Mouse (Mus musculus): Measurements from ENCODE around the gene Rab42. TPM values are rescaled to one million over a fixed set of nuclear protein-coding genes. Genes with fewer than 3 reads are reported as not detected.

Gene Rab42
- polyA plus RNA-seq, 1 experiment from 2014 or later: 0.52 TPM

DNA sequence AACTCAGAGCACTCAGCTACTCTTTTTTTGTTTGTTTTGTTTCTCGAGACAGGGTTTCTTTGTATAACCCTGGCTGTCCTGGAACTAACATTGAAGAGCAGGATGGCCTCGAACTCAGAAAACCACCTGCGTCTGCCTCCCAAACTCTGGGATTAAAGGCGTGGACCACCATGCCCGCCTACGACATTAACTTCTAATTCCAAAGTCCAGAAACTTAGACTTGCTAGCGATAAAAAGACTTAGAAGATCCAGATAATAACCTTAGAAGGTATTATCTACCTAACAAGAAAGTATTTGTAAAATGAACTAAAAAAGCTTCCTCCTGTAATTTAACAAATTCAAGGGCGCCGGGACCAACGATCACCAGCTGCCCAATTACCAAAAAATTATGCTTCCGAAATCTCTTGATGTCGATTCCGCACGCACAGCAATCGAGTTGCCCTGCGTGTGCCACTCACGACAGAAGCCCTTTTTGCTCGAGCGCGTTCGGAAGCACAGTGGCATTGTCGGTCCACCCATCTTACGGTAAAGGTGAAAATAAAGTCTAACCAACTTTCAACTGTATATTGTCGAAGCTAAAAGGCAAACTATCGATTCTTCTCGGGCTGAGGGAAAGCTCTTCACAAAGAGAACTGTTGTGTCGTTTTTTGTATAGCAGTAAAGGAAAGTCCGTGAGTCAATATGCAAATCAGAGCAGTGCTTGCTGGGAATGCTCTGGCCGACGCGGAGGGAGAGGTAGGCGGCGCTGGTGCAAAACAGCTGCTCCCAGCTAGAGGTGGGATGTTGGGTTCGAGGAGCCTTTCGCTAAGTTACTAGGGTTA lies 33.2 kb downstream of the Rab42 start:
- Histone ChIP-seq H3K27ac (peak overlapping the region; percentile 94), H3K36me3 (ENCODE audit: inconsistent target) (no peaks in the 10 kb centered on the region), H3K79me2 (ENCODE audit: inconsistent target) (no peaks in the 10 kb centered on the region), H3K4me3 (ENCODE audit: inconsistent target) (peak overlapping the region; percentile 19)
- under 1% methylated on average over 33 of the region's 35 CpGs for WGBS (ENCODE audit: missing documents)

- Histone ChIP-seq H3K4me3 (ENCODE audit: inconsistent target) (no peak overlapping the region), H3K36me3 (ENCODE audit: inconsistent target) (no peaks in the 10 kb centered on the region), H3K27ac (0 out of 2 replicates have a peak overlapping the region, but pooled peaks have one; percentile 94), H3K79me2 (ENCODE audit: inconsistent target) (no peaks in the 10 kb centered on the region)
- 12% methylated on average over 6 of the region's 6 CpGs for WGBS (ENCODE audit: missing documents)
These were observed 34.1 kb downstream of the Rab42 start for GRCm38 (mm10) chr4:132268871-132269739.

- H3K27ac ChIP-seq: no peak overlapping the region
These were observed 36.3 kb downstream of the Rab42 start for GRCm38 (mm10) chr4:132266835-132267349.

DNA sequence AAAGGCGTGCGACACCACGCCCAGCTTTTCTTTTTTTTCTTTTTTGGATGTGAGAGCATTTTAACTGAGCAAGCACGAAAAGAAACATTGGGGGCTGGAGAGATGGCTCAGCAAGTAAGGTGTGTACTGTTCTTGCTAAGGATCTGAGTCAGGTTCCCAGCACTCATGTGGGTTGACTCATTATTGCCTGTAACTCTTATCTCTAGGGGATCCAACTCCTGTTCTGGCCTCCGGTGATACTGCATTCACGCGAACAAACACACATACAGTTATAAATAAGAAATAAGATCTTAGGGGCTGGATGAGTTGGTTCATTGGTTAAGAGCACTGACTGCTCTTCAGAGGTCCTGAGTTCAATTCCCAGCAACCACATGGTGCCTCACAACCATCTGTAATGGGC lies 39.9 kb downstream of the Rab42 start:
- WGBS (ENCODE audit: missing documents): 95% methylated on average over 7 of the region's 7 CpGs
- H3K27ac ChIP-seq: no peak overlapping the region
- H3K4me3 ChIP-seq (ENCODE audit: inconsistent target): no peak overlapping the region
- no peaks in the 10 kb centered on the region for H3K36me3 ChIP-seq (ENCODE audit: inconsistent target)
- H3K79me2 ChIP-seq (ENCODE audit: inconsistent target): peaks cover 25% of the 10 kb centered on the region

More at GRCm38 (mm10) chr4:132266835-132267349, 36.3 kb downstream of the Rab42 start:
- no peaks in the 10 kb centered on the region for H3K36me3 ChIP-seq (ENCODE audit: inconsistent target)
- H3K4me3 ChIP-seq (ENCODE audit: inconsistent target): no peak overlapping the region
- 97% methylated on average over 2 of the region's 3 CpGs for WGBS (ENCODE audit: missing documents)
- no peaks in the 10 kb centered on the region for H3K79me2 ChIP-seq (ENCODE audit: inconsistent target)

DNA sequence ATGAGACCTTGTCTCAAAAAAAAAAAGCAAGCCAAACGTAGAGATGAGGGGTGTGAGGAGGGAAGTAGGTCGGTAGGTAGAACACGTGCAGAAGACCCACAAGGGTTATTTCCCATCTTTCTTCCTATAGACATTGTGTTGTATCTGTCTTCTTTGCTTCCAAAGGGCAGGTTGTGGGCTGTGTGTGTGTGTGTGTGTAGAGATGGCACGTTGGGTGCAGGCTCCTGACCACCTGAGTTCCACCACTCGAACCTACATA lies 40.9 kb downstream of the Rab42 start:
- Histone ChIP-seq H3K27ac (peak overlapping the region; percentile 73; the same call in 1 of the 2 replicates), H3K36me3 (ENCODE audit: inconsistent target) (no peaks in the 10 kb centered on the region), H3K79me2 (ENCODE audit: inconsistent target) (peaks cover 36% of the 10 kb centered on the region), H3K4me3 (ENCODE audit: inconsistent target) (no peak overlapping the region)
- 28% methylated on average over 3 of the region's 5 CpGs for WGBS (ENCODE audit: missing documents)

DNA sequence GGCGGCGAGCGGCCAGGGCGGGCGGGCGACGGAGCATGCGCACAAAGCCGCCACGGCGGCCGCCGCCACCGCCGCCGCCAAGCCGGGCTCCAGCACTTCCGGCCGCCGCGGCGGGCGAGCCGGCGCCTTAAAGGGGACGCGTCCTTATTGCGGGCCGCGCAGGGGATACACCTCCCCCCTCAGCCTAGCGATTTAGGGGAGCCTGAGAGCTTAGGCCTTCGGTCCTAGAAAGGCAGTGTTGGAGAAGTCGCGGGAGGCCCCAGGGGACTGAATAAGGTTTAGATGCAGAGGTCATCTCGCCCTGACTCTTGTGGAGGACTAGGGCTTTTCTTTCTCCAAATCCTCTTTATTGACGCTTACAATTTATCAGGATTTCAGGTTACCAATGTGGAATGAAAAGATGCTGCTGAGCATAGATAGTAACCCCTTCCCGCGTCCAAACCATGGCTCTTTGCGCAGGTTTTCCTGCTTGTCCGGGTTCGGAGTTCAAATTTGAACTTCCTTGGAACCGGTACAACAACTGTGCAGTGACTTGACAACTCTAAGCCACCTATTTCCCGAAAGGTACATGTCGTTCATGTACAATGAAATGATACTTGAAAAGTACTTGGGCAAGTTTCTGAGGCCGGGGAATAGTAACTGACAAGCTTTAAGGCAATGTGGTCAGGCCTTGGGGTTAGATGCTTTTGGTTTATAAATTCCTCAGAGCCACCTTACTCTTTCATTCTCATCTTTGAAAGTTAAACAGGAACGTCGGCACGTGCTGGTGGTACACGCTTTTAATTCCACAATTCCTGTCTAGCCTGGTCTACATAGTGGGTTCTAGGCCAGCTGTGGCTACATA lies 41.4 kb downstream of the Rab42 start, which contains the start of gene Gmeb1:
Gene Gmeb1 (minus strand): TSS at position 89 of the 844 bp plus-strand sequence.
- peaks cover 41% of the 10 kb centered on the region for H3K79me2 ChIP-seq (ENCODE audit: inconsistent target)
- peak within 1 kb of the TSS; percentile 95 for H3K4me3 ChIP-seq (ENCODE audit: inconsistent target)
- H3K27ac ChIP-seq: peak within 1 kb of the TSS; percentile 87
- no peaks in the 10 kb centered on the region for H3K36me3 ChIP-seq (ENCODE audit: inconsistent target)
- WGBS (ENCODE audit: missing documents): 7% methylated on average over 39 of the region's 49 CpGs

DNA sequence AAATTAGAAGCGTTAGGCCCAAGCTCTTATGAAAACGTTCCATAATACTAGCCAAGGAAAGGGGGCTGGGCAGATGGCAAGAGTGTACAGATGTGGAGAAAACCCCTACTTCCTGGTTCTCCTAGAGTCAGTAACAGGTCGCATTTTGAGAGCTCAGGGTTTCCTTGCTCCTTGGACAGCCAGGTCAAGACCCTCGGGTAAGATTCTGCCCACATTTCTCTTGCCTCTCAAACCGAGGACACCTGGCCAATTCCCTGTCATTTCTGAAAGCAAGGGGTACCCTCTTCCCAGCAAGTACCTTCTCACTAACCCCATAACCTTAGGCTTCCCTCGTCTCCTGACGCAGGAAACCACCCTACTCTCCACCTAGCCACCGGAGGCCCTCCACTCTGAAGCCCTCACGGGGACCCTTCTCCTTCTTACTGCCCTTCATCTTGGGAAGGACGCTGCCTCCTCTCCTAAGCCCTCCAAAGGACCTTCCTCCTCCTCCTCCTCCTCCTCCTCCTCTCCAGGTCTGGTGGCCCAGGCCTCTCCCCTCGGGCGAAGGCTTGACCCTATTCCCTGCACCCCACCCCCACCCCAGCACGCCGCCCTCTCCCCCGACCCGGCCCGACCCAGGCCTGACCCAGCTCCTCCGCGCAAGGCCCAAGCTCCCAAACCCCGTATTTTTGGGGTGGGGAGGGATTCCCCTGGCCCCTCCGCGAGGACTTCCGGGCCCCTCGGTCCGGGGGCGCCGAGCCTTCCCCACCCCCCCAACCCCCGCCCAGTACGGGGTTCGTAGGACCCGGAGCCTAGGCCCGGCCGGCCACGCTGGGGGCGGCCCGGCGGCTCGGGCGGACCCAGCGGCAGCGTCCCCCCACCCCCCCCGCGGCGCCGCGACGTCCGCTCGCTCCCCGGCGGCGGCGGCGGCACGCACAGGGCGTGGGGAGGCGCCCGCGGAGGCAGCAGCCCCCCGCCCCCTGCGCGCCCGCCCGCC lies 42.5 kb downstream of the Rab42 start:
- Histone ChIP-seq H3K36me3 (ENCODE audit: inconsistent target) (no peaks in the 10 kb centered on the region), H3K79me2 (ENCODE audit: inconsistent target) (peaks cover 52% of the 10 kb centered on the region), H3K4me3 (ENCODE audit: inconsistent target) (peak overlapping the region; percentile 95), H3K27ac (peak overlapping the region; percentile 87)
- WGBS (ENCODE audit: missing documents): under 1% methylated on average over 22 of the region's 64 CpGs

DNA sequence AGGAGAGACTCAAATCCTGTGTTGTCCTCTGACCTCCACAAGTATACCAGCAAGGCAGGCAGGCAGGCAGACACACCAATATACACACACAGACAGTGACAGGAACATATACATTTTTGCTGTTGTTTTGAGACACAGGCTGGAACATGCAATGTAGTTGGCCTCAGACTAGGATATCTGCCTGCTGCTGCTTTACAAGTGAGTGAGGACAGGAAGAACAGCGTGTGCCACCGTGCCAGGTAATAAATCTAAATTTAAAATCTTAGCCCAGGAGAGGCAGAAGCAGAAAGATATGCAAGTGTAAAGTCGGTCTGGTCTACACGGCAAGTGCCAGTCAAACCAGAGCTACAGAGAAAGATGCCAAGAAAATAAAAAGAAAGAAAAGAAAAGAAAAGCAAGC lies 43.9 kb downstream of the Rab42 start:
- Histone ChIP-seq H3K4me3 (ENCODE audit: inconsistent target) (no peak overlapping the region), H3K36me3 (ENCODE audit: inconsistent target) (no peaks in the 10 kb centered on the region), H3K27ac (no peak overlapping the region), H3K79me2 (ENCODE audit: inconsistent target) (peaks cover 66% of the 10 kb centered on the region)
- 32% methylated on average over 4 of the region's 4 CpGs for WGBS (ENCODE audit: missing documents)

GRCm38 (mm10) chr4:132256384-132256783 lies 46.8 kb downstream of the Rab42 start:
- 91% methylated on average over 3 of the region's 3 CpGs for WGBS (ENCODE audit: missing documents)
- Histone ChIP-seq H3K27ac (no peak overlapping the region), H3K36me3 (ENCODE audit: inconsistent target) (no peaks in the 10 kb centered on the region), H3K4me3 (ENCODE audit: inconsistent target) (no peak overlapping the region), H3K79me2 (ENCODE audit: inconsistent target) (peaks cover 95% of the 10 kb centered on the region)

DNA sequence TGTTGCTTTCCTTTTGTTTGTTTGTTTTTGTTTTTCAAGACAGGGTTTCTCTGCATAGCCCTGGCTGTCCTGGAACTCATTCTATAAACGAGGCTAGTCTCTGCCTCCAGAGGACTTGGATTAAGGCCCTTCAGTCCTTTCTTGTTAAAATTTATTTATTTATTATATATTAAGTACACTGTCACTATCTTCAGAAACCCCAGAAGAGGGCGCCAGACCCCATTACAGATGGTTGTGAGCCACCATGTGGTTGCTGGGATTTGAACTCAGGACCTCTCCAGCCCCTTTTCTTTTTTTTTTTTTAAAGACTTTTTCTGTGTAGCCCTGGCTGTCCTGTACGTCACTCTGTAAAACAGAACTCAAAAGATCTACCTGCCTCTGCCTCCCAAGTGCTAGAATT lies 48.2 kb downstream of the Rab42 start:
- H3K4me3 ChIP-seq (ENCODE audit: inconsistent target): no peak overlapping the region
- H3K79me2 ChIP-seq (ENCODE audit: inconsistent target): peaks cover 96% of the 10 kb centered on the region
- no peaks in the 10 kb centered on the region for H3K36me3 ChIP-seq (ENCODE audit: inconsistent target)
- H3K27ac ChIP-seq: no peak overlapping the region
- 78% methylated on average over 2 of the region's 3 CpGs for WGBS (ENCODE audit: missing documents)

DNA sequence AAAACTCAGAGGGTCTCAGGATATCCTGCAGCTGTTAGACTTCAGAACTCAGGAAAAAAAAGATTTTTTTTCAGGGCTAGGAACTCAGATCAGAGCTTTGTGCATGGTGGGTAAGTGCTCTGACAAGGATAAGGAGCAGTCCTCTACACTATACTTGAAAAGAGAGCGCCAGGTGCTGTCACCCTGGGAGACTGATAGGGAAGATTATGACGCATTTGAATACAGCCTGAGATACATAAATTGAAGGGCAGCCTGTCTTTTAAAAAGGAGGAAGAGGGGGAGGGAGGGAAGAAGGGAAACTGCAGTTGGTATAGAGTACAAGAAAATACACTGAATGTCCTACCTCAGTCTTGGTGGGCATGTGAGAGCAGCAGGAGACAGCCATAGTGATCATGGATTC lies 49.6 kb downstream of the Rab42 start:
- Histone ChIP-seq H3K36me3 (ENCODE audit: inconsistent target) (no peaks in the 10 kb centered on the region), H3K27ac (no peak overlapping the region), H3K4me3 (ENCODE audit: inconsistent target) (no peak overlapping the region), H3K79me2 (ENCODE audit: inconsistent target) (peaks cover 83% of the 10 kb centered on the region)
- 74% methylated on average over 2 of the region's 2 CpGs for WGBS (ENCODE audit: missing documents)

GRCm38 (mm10) chr4:132253128-132253527 lies 50.1 kb downstream of the Rab42 start:
- H3K4me3 ChIP-seq (ENCODE audit: inconsistent target): no peak overlapping the region
- peaks cover 78% of the 10 kb centered on the region for H3K79me2 ChIP-seq (ENCODE audit: inconsistent target)
- WGBS (ENCODE audit: missing documents): 94% methylated on average over 8 of the region's 8 CpGs
- no peaks in the 10 kb centered on the region for H3K36me3 ChIP-seq (ENCODE audit: inconsistent target)
- H3K27ac ChIP-seq: no peak overlapping the region

Data from macrophage (primary cell).